Mouse (Mus musculus) brain, adult 2 months (tissue): ENCODE results near the gene Tmem132c.
A peak's percentile ranks its signal among the peaks of the same experiment; 100 is the strongest.

Source experiments
- DNase-seq: peaks from one replicate; pipeline ENCODE4 v3.0.0; 2011; ENCODE audit warnings: low read depth, low spot score

Tmem132c gene

DNA sequence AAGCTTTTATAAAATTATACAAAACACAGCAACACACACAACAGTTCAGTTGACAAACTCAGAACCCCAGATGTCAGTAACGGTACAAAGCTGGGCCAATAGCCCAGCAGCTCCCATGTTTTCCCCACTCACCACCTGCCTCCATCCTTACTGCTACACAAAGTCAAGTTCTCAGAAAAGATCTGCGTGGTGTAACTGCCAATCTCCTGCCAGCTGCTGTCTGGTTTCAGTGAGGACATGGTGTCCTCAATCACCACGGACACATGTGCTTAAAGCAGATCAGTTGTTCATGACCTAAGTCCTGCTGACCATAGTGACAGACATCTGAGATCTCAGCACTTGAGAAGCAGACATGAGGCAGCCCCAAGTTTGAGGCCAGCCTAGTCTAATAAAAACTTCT lies 354.1 kb downstream of the Tmem132c start:
- DNase-seq = peak; percentile 62

DNA sequence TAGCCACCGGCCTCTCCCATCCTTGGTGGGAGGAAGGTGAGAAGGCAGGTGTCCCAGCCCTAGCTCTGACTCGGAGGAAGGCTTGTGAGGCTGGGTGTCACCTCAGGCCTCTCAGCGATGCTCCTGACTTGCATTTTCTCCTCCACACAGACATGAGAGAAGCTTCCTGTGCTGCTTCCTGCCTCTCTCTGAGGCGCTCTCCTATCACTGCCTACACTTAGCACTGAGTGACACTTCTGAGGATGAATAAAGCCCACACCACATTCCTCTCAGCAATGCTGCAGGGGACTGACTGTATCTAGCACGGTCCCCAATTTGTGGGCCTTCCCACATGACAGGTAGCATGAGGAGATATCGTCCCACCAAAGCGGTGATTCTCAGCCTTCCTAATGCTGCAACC lies 355.3 kb downstream of the Tmem132c start:
- peak; percentile 50 for DNase-seq

DNA sequence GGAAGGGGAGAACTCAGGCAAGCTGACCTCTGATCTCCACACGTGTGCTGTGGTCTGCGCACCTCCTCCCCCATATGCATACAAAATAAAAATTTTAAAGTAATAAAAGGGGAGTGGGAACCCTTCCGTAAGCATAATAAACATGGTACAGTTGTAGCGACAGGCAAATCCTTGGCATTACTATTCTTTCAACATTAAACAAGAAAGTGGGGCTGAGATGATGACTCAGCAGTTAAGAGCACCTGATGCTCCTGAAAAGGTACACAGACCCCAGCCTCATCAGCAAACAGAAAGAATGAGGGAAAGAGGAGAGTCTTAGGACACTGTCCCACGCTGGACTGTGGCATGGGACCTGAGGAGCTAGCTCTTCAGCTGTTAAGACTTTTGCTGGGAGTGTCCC lies 361.4 kb downstream of the Tmem132c start:
- DNase-seq = no peak

DNA sequence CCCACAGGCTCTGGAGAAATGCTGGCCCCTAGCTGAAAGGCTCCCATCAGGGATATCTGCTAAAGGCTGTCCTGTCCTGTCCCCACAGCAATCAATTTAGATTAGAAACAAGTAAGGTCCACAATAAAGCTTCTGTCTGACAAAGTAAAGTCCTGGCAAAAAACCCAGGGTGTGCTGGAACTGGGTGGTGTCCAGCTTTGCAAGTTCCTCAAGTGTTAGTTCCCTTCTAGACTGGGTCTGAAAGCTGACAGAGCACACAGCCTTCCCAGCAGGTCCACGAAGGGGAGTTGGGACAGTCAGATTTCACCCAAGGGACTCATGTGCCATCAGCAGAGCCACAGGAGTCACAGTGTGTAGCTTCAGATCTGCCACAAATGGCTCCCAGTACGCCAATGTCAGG lies 365.9 kb downstream of the Tmem132c start:
- DNase-seq = no peak

DNA sequence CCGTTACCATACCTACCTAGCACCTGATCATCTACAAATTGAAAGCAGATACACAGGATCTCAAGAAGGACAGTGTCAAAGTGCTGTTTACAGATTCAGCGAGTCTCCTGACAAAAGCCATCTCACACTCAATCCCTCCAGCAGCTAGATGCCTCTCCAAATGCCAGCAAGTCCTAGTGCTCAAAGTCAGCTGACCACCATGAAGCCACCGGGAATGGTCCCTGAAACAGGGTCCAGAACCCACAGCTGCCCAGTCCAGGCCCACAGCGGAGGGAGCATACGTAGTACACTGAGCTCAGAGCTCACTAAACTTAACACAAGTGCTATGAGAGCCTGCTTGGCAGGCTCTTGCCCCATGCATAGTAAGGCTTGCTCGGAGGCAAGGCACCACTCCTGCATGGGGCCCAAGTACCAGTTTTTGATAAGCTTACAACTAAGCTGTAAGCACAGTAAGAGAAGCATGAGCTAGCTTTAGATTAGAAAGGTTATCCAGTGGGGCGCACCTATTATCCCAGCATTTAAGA lies 367.6 kb downstream of the Tmem132c start:
- DNase-seq = no peak

DNA sequence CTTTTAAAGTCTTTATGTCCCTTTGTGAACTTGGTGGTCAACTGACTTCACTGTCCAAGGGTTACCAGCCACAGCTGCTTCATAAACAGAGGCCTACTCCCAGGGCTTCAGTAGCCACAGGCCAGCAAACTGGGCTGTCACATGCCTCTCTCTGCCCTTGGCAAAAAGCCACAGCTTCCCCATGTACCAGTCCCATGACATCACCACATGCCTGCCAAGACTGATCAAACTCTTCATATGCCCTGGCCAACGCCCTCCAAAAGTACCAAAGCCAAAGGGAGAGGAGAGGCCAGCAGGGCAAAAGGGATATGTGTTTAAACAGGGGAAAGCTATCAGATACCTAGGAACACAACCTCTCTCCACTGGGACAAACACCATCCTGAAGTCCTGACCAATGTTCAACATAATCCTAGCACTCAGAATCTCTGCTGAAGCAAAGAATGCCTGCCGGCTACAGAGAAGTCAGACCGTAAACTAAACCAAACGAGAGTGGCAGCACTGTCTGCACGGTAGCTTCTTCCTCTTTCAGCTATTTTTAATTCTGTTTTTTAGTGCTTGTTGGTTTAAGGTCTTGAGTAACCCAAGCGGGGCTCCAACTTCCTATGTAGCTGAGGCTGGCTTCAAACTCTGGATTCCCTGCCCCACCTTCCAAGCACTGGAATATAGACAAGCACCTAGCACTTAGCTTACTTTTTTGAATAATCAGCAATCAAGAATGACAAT lies 369.3 kb downstream of the Tmem132c start:
- peak; percentile 94 for DNase-seq

DNA sequence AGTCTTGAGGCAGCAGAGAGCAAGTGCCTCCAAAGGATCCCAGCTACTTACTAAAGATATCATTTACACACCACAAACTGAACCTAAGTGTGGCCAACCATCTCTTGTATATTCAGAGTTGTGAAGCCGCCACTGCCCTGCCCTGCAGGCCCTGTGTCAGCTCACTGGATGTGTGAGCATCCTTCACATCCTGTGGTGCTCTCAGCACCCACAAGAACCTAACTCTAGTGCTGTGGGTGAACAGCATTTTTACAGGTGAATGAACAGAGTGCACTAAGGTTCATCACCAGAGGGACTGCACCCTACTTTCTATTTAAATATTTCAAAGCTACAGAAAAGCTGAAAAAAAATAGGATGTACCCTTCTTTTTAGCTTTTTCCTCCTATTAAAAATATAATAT lies 370.3 kb downstream of the Tmem132c start:
- no peak for DNase-seq

DNA sequence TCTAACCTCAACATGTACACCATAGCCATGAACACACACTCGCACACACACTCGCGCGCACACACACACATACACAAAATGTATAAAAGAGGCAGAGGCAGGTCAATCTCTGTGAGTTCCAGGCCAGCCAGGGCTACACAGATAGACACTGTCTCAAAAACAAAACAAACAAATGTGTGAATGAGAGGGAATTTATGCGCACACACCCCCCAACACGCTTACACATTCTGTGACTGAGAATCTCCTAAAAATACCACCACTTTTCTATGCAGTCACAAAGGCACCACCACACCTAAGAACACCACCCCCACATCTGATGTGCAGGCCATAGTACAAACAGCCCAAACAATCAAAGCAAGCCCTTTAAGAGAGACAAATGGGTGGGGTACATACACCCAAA lies 370.8 kb downstream of the Tmem132c start:
- no peak for DNase-seq
